ENCODE assay signal across 8 mouse cellular contexts in the genomic region with DNA sequence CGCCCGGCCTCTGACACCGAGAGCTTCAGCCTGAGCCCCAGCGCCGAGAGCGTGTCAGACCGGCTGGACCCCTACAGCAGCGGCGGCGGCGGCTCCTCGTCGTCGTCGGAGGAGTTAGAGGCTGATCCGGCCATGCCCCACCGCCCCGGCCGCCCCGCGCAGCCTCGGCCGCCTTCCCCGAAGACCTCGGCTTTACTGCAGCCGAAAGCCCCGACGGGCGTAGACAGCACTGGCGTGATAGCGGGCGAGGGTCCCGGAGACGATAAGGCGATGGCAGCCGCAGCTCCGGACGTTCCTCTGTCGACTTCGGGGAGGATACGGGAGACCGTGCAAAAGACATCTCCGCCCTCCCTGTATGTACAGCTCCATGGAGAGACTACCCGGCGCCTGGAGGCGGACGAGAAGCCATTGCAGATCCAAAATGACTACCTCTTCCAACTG. TPM values are rescaled to one million over a fixed set of nuclear protein-coding genes. Genes with fewer than 3 reads are reported as not detected.
DNase-seq lines count a peak whose midpoint lies in the region; ATAC-seq and TF ChIP-seq lines count a peak whose summit lies in the region.

No protein-coding gene starts in this region.

- peak overlapping the region; percentile 61 for H3K4me2 ChIP-seq in forebrain, embryonic 15.5 days (replicated peaks)
- H3K4me2 ChIP-seq in intestine, embryonic 14.5 days (ENCODE audit: low read length) = peak overlapping the region; percentile 61
- H3K4me2 ChIP-seq in liver, embryonic 11.5 days = peak overlapping the region; percentile 84
- peak overlapping the region; percentile 69 for H3K4me2 ChIP-seq in neural tube, embryonic 15.5 days

- H3K4me3 ChIP-seq in lung, adult 2 months (replicated peaks; ENCODE audit: extremely low read depth, low read depth, low read length) = peak overlapping the region; percentile 71
- H3K4me3 ChIP-seq in forebrain, embryonic 15.5 days = peak overlapping the region; percentile 91
- H3K4me3 ChIP-seq in intestine, embryonic 14.5 days (ENCODE audit: low read depth, low read length) = peak overlapping the region; percentile 83
- peak overlapping the region; percentile 88 for H3K4me3 ChIP-seq in liver, embryonic 11.5 days (ENCODE audit: low read depth, low read length)
- peak overlapping the region; percentile 59 for H3K4me3 ChIP-seq in neural tube, embryonic 15.5 days (replicated peaks)

- no peak for TF ChIP-seq CTCF in lung, adult 2 months (IDR thresholded peaks at IDR 0.05; ENCODE audit: insufficient read depth, low read length)

- ATAC-seq in forebrain, embryonic 15.5 days (replicated peaks) = no peak
- no peak for ATAC-seq in intestine, embryonic 14.5 days (replicated peaks; ENCODE audit: low FRiP score, low TSS enrichment, low read depth)
- no peak for ATAC-seq in liver, embryonic 11.5 days (replicated peaks; ENCODE audit: low FRiP score)
- no peak for ATAC-seq in neural tube, embryonic 15.5 days (ENCODE audit: low FRiP score)

- H3K9me3 ChIP-seq in forebrain, embryonic 15.5 days = no peaks in the 10 kb centered on the region
- H3K9me3 ChIP-seq in intestine, embryonic 14.5 days (ENCODE audit: control insufficient read depth, low read length) = no peaks in the 10 kb centered on the region
- H3K9me3 ChIP-seq in liver, embryonic 11.5 days (ENCODE audit: control insufficient read depth, low read length) = no peaks in the 10 kb centered on the region
- no peaks in the 10 kb centered on the region for H3K9me3 ChIP-seq in neural tube, embryonic 15.5 days (replicated peaks)

- no peaks in the 10 kb centered on the region for H3K36me3 ChIP-seq in forebrain, embryonic 15.5 days
- H3K36me3 ChIP-seq in intestine, embryonic 14.5 days (ENCODE audit: control insufficient read depth, insufficient read depth, low read length) = no peaks in the 10 kb centered on the region
- no peaks in the 10 kb centered on the region for H3K36me3 ChIP-seq in liver, embryonic 11.5 days (ENCODE audit: control insufficient read depth, insufficient read depth, low read length)
- H3K36me3 ChIP-seq in neural tube, embryonic 15.5 days = no peaks in the 10 kb centered on the region

- peak; percentile 42 for DNase-seq in lung, adult 2 months
- DNase-seq in lung, postnatal 25 days (ENCODE audit: low spot score) = no peak
- DNase-seq in cerebellum, adult 11-12 months = peak; percentile 39
- DNase-seq in intestine, embryonic 14.5 days (ENCODE audit: low spot score) = peak; percentile 80
- DNase-seq in liver, embryonic 11.5 days (ENCODE audit: low spot score) = peak; percentile 60
- DNase-seq in urinary bladder, adult 2 months (ENCODE audit: low spot score) = peak; percentile 45

- H3K27me3 ChIP-seq in forebrain, embryonic 15.5 days = no peaks in the 10 kb centered on the region
- no peaks in the 10 kb centered on the region for H3K27me3 ChIP-seq in intestine, embryonic 14.5 days (replicated peaks; ENCODE audit: control insufficient read depth, insufficient read depth, low read length)
- no peaks in the 10 kb centered on the region for H3K27me3 ChIP-seq in liver, embryonic 11.5 days (replicated peaks; ENCODE audit: control insufficient read depth, insufficient read depth, low read length)
- no peaks in the 10 kb centered on the region for H3K27me3 ChIP-seq in neural tube, embryonic 15.5 days (replicated peaks)

- no peak for TF ChIP-seq POLR2A in lung, adult 2 months (IDR thresholded peaks at IDR 0.05; ENCODE audit: borderline replicate concordance, extremely low read depth, low read depth, low read length)

- H3K4me1 ChIP-seq in lung, adult 2 months (ENCODE audit: control insufficient read depth, insufficient read depth, low read length) = peaks cover 9% of the 10 kb centered on the region; the same call in 1 of the 2 replicates
- H3K4me1 ChIP-seq in forebrain, embryonic 15.5 days = peaks cover 47% of the 10 kb centered on the region
- H3K4me1 ChIP-seq in intestine, embryonic 14.5 days (replicated peaks; ENCODE audit: control insufficient read depth, insufficient read depth, low read length) = peaks cover 16% of the 10 kb centered on the region
- H3K4me1 ChIP-seq in liver, embryonic 11.5 days (replicated peaks; ENCODE audit: control insufficient read depth, insufficient read depth, low read length) = peaks cover 14% of the 10 kb centered on the region
- peaks cover 31% of the 10 kb centered on the region for H3K4me1 ChIP-seq in neural tube, embryonic 15.5 days

- 3% methylated on average over 47 of the region's 47 CpGs for whole genome bisulfite sequencing in lung, adult 2 months
- WGBS in forebrain, embryonic 15.5 days = 0% methylated on average over 37 of the region's 47 CpGs
- WGBS in intestine, embryonic 14.5 days = under 1% methylated on average over 46 of the region's 47 CpGs
- WGBS in liver, embryonic 11.5 days = 6% methylated on average over 46 of the region's 47 CpGs
- under 1% methylated on average over 45 of the region's 47 CpGs for WGBS in neural tube, embryonic 15.5 days

- H3K27ac ChIP-seq in forebrain, embryonic 15.5 days (replicated peaks) = peak overlapping the region; percentile 96
- H3K27ac ChIP-seq in intestine, embryonic 14.5 days (ENCODE audit: low read depth) = peak overlapping the region; percentile 90; the same call in 1 of the 2 replicates
- no peak overlapping the region for H3K27ac ChIP-seq in liver, embryonic 11.5 days (ENCODE audit: low read depth, low read length)
- peak overlapping the region; percentile 98 for H3K27ac ChIP-seq in neural tube, embryonic 15.5 days (replicated peaks)

- H3K9ac ChIP-seq in forebrain, embryonic 15.5 days (replicated peaks) = peak overlapping the region; percentile 92
- peak overlapping the region; percentile 90 for H3K9ac ChIP-seq in intestine, embryonic 14.5 days (ENCODE audit: low read length)
- peak overlapping the region; percentile 84 for H3K9ac ChIP-seq in liver, embryonic 11.5 days (ENCODE audit: low read depth, low read length)
- H3K9ac ChIP-seq in neural tube, embryonic 15.5 days (replicated peaks) = peak overlapping the region; percentile 73

RNA-seq across cellular contexts. Expression of gene Phlpp1, which starts 1.4 kb away (rescaled TPM):
- polyA plus RNA-seq in lung, adult 2 months (2012; rRNA removed) = 26.8 and 31.3 TPM in 2 replicates
- 8.0 and 8.2 TPM in 2 replicates for polyA plus RNA-seq in forebrain, embryonic 15.5 days (2015; fragmentation: Nextera tagmentation; extraction: Ambion mirVana)
- 5.7 and 6.5 TPM in 2 replicates for polyA plus RNA-seq in intestine, embryonic 14.5 days (2014; fragmentation: Nextera tagmentation; extraction: Ambion mirVana)
- 1.7 and 1.8 TPM in 2 replicates for polyA plus RNA-seq in liver, embryonic 11.5 days (2014; fragmentation: Nextera tagmentation; extraction: Ambion mirVana)
- 7.5 and 7.8 TPM in 2 replicates for polyA plus RNA-seq in neural tube, embryonic 15.5 days (2015; fragmentation: Nextera tagmentation; extraction: Ambion mirVana)
- polyA plus RNA-seq in urinary bladder, adult 2 months (2012; rRNA removed) = 16.9 and 18.2 TPM in 2 replicates
